In the genomic region with DNA sequence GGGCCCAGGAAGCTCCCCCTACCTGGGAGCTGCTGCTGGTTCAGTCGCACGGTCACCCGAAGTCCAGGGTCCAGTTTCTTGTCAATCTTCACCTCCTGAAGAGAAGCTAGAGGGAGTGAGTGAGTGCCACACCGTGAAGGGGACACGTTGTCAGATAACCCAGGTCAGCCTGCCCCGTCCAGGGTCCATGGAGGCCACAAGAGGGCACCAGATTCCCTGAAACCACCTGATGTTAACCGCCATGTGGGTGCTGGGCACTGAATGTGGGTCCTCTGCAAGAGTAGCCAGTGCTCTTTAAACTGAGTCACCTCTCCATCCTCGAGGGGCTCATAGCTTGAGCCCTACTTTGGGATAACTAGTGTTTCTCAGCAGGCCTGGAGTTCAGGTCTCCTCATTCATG, we compare ENCODE assay signal across 11 mouse cellular contexts. TPM values are rescaled to one million over a fixed set of nuclear protein-coding genes. Genes with fewer than 3 reads are reported as not detected.
A peak's percentile ranks its signal among the peaks of the same experiment; 100 is the strongest.
DNase-seq lines count a peak whose midpoint lies in the region; ATAC-seq and TF ChIP-seq lines count a peak whose summit lies in the region.
"Had no signal": no experiment of that assay in that cellular context is flagged by ENCODE, and none has a peak within 500 bp of the region (broad histone marks: within the 10 kb centered on the region; RNA-seq: fewer than 3 reads in every experiment).

No protein-coding gene starts in this region.

- peak; percentile 20 for TF ChIP-seq CTCF in left cerebral cortex, adult 2 months (IDR thresholded peaks at IDR 0.05)
- peak in 1 of 2 experiments; percentile 32; a peak in 2 of 4 replicates for TF ChIP-seq CTCF in CH12.LX (conservative IDR thresholded peaks at IDR 0.05 in 1 of 2, IDR thresholded peaks at IDR 0.05 in 1 of 2; ENCODE audit: low read depth in 2 of 2, low read length in 2 of 2)
- peak; percentile 52 for TF ChIP-seq CTCF in liver, postnatal 0 days (IDR thresholded peaks at IDR 0.05; ENCODE audit: low read depth)

- TF ChIP-seq POLR2A in CH12.LX (IDR thresholded peaks at IDR 0.05; ENCODE audit: low read depth, low read length), result no peak

- TF ChIP-seq RAD21 in CH12.LX (IDR thresholded peaks at IDR 0.05; ENCODE audit: low read depth, low read length), result peak; percentile 10

- H3K27me3 ChIP-seq in forebrain, embryonic 10.5 days (ENCODE audit: poor library complexity, severe bottlenecking), result peaks cover 11% of the 10 kb centered on the region
- no peaks in the 10 kb centered on the region for H3K27me3 ChIP-seq in forebrain, embryonic 16.5 days (replicated peaks; ENCODE audit: control insufficient read depth, insufficient read depth, low read length)
- H3K27me3 ChIP-seq in CH12.LX (replicated peaks), result no peaks in the 10 kb centered on the region
- H3K27me3 ChIP-seq in liver, postnatal 0 days (ENCODE audit: insufficient read depth, low read length), result no peaks in the 10 kb centered on the region
- no peaks in the 10 kb centered on the region for H3K27me3 ChIP-seq in hindbrain, embryonic 16.5 days (replicated peaks; ENCODE audit: control insufficient read depth, insufficient read depth, low read length)

- H3K9ac ChIP-seq in forebrain, embryonic 16.5 days (replicated peaks; ENCODE audit: low read depth, low read length), result no peak overlapping the region
- H3K9ac ChIP-seq in CH12.LX (ENCODE audit: insufficient read depth, low read depth), result no peak overlapping the region
- H3K9ac ChIP-seq in liver, postnatal 0 days (replicated peaks), result no peak overlapping the region
- H3K9ac ChIP-seq in hindbrain, embryonic 16.5 days (ENCODE audit: low read depth, low read length), result no peak overlapping the region

- no peaks in the 10 kb centered on the region for H3K79me2 ChIP-seq in CH12.LX (replicated peaks; ENCODE audit: control insufficient read depth, extremely low read depth, insufficient read depth, poor library complexity, severe bottlenecking)

- ATAC-seq in forebrain, embryonic 16.5 days, result no peak
- no peak for ATAC-seq in liver, postnatal 0 days
- no peak for ATAC-seq in hindbrain, embryonic 16.5 days

- 88% methylated on average over 8 of the region's 8 CpGs for WGBS in forebrain, embryonic 10.5 days
- WGBS in forebrain, embryonic 16.5 days, result 92% methylated on average over 8 of the region's 8 CpGs
- WGBS in liver, postnatal 0 days (ENCODE audit: insufficient replicate concordance), result 83% methylated on average over 8 of the region's 8 CpGs
- WGBS in hindbrain, embryonic 16.5 days, result 91% methylated on average over 8 of the region's 8 CpGs

- H3K4me3 ChIP-seq in forebrain, embryonic 10.5 days, result 0 out of 2 replicates have a peak overlapping the region, but pooled peaks have one; percentile 5
- no peak overlapping the region for H3K4me3 ChIP-seq in forebrain, embryonic 16.5 days (replicated peaks; ENCODE audit: low read length)
- no peak overlapping the region for H3K4me3 ChIP-seq in left cerebral cortex, adult 2 months
- H3K4me3 ChIP-seq in CH12.LX (replicated peaks in 1 of 3; ENCODE audit: low read depth in 2 of 3, low read length in 2 of 3, poor library complexity in 1 of 3), result no peak overlapping the region
- H3K4me3 ChIP-seq in liver, postnatal 0 days (ENCODE audit: low read depth, low read length), result no peak overlapping the region
- H3K4me3 ChIP-seq in hindbrain, embryonic 16.5 days (ENCODE audit: low read length), result no peak overlapping the region
- H3K4me3 ChIP-seq: hindbrain, embryonic 10.5 days had no signal

- TF ChIP-seq EP300 in CH12.LX (IDR thresholded peaks at IDR 0.05; ENCODE audit: low read length), result no peak
- no peak for TF ChIP-seq EP300 in liver, postnatal 0 days (IDR thresholded peaks at IDR 0.05; ENCODE audit: low read depth)

- intact Hi-C loops in left cerebral cortex, adult 2 months (cut with DNase I), result loop anchor here (2.0 kb wide), 1 partner anchor 95 kb away; no protein-coding TSS in a partner anchor

- H3K4me2 ChIP-seq in forebrain, embryonic 16.5 days (ENCODE audit: low read length), result no peak overlapping the region
- H3K4me2 ChIP-seq in CH12.LX (ENCODE audit: insufficient read depth, low read depth, poor library complexity, severe bottlenecking), result no peak overlapping the region
- no peak overlapping the region for H3K4me2 ChIP-seq in liver, postnatal 0 days (ENCODE audit: low read depth, low read length)
- H3K4me2 ChIP-seq in hindbrain, embryonic 16.5 days (ENCODE audit: low read length), result no peak overlapping the region
- H3K4me2 ChIP-seq: heart, embryonic 11.5 days had no signal

- peaks cover 55% of the 10 kb centered on the region for H3K36me3 ChIP-seq in forebrain, embryonic 10.5 days (replicated peaks)
- H3K36me3 ChIP-seq in forebrain, embryonic 16.5 days (ENCODE audit: control insufficient read depth, insufficient read depth), result peaks cover 15% of the 10 kb centered on the region
- peaks cover 53 to 65% of the 10 kb centered on the region in 2 experiments for H3K36me3 ChIP-seq in CH12.LX (replicated peaks in 1 of 2; ENCODE audit: control insufficient read depth in 1 of 2, insufficient read depth in 1 of 2, low read length in 1 of 2)
- H3K36me3 ChIP-seq in liver, postnatal 0 days (replicated peaks; ENCODE audit: insufficient read depth, low read length), result peaks cover 30% of the 10 kb centered on the region
- H3K36me3 ChIP-seq in hindbrain, embryonic 16.5 days (ENCODE audit: control insufficient read depth, insufficient read depth, low read length), result peaks cover 17% of the 10 kb centered on the region

- H3K27ac ChIP-seq in forebrain, embryonic 10.5 days, result no peak overlapping the region
- no peak overlapping the region for H3K27ac ChIP-seq in forebrain, embryonic 16.5 days (ENCODE audit: low read length)
- no peak overlapping the region for H3K27ac ChIP-seq in left cerebral cortex, adult 2 months
- H3K27ac ChIP-seq in CH12.LX (ENCODE audit: insufficient read depth, low read depth), result no peak overlapping the region
- H3K27ac ChIP-seq in liver, postnatal 0 days (ENCODE audit: low read depth), result no peak overlapping the region
- no peak overlapping the region for H3K27ac ChIP-seq in hindbrain, embryonic 16.5 days (ENCODE audit: low read depth, low read length)
- H3K27ac ChIP-seq: hindbrain, embryonic 10.5 days had no signal

- in situ Hi-C loops in CH12.LX (cut with MboI; ENCODE audit: low pct_ligation_motif_present, low pct_unique_long_range_greater_than_20kb, low sequenced_read_pairs), result no loop called here

- dilution Hi-C loops in CH12.LX (cut with MboI; ENCODE audit: extremely low pct_ligation_motif_present, extremely low pct_unique_long_range_greater_than_20kb, low sequenced_read_pairs), result no loop called here

- H3K9me3 ChIP-seq in forebrain, embryonic 10.5 days, result peaks cover 8% of the 10 kb centered on the region; the same call in 1 of the 2 replicates
- no peaks in the 10 kb centered on the region for H3K9me3 ChIP-seq in forebrain, embryonic 16.5 days (ENCODE audit: control insufficient read depth, low read length)
- H3K9me3 ChIP-seq in CH12.LX (replicated peaks; ENCODE audit: low read length), result peaks cover 32% of the 10 kb centered on the region
- H3K9me3 ChIP-seq in liver, postnatal 0 days (ENCODE audit: low read length), result no peaks in the 10 kb centered on the region
- H3K9me3 ChIP-seq in hindbrain, embryonic 16.5 days (ENCODE audit: control insufficient read depth, low read length), result no peaks in the 10 kb centered on the region
- H3K9me3 ChIP-seq: hindbrain, embryonic 10.5 days had no signal

- H3K4me1 ChIP-seq in forebrain, embryonic 10.5 days, result peaks cover 37% of the 10 kb centered on the region
- peaks cover 19% of the 10 kb centered on the region for H3K4me1 ChIP-seq in forebrain, embryonic 16.5 days (replicated peaks; ENCODE audit: control insufficient read depth, insufficient read depth, low read length)
- H3K4me1 ChIP-seq in CH12.LX (ENCODE audit: control insufficient read depth in 1 of 2, insufficient read depth in 2 of 2), result peaks cover 7 to 9% of the 10 kb centered on the region in 2 experiments
- peaks cover 31% of the 10 kb centered on the region for H3K4me1 ChIP-seq in liver, postnatal 0 days (ENCODE audit: insufficient read depth)
- H3K4me1 ChIP-seq in hindbrain, embryonic 16.5 days (ENCODE audit: control insufficient read depth, insufficient read depth, low read depth, low read length), result peaks cover 20% of the 10 kb centered on the region

- DNase-seq in forebrain, embryonic 10.5 days (ENCODE audit: extremely low spot score, low spot score), result no peak
- DNase-seq in left cerebral cortex, adult 2 months (ENCODE audit: extremely low spot score in 1 of 2, low spot score in 2 of 2), result no peak
- DNase-seq in left cerebral cortex, adult 18-20 months (ENCODE audit: low spot score in 2 of 2), result no peak
- DNase-seq in CH12.LX (ENCODE audit: extremely low read depth), result no peak
- DNase-seq in liver, postnatal 0 days, result no peak
- DNase-seq in left cerebral cortex, adult 9 months (ENCODE audit: low spot score in 2 of 2), result no peak
- DNase-seq: thymus, postnatal 36 days had no signal

RNA-seq across cellular contexts. Expression of a gene that starts 2.4 kb away (rescaled TPM):
- polyA plus RNA-seq in forebrain, embryonic 10.5 days (2016; fragmentation: Nextera tagmentation; extraction: Ambion mirVana), result 92.5 and 96.1 TPM in 2 replicates
- 63.8 and 65.9 TPM in 2 replicates for polyA plus RNA-seq in forebrain, embryonic 16.5 days (2015; fragmentation: Nextera tagmentation; extraction: Ambion mirVana)
- 10 to 100 TPM; 36.6 to 38.4 TPM for total RNA-seq in left cerebral cortex, adult 2 months (2021)
- 10 to 100 TPM; 32.5 to 33.9 TPM for total RNA-seq in left cerebral cortex, adult 18-20 months (2021)
- total RNA-seq in CH12.LX (2012; rRNA removed), result 49.2 and 56.7 TPM in 2 replicates
- total RNA-seq in CH12.LX (2014; rRNA removed), result 34.8 and 38.4 TPM in 2 replicates
- 62.3 and 63.7 TPM in 2 replicates for polyA plus RNA-seq in CH12.LX (2012; ENCODE audit: insufficient read length, low read depth)
- polyA plus RNA-seq in liver, postnatal 0 days (2015; fragmentation: Nextera tagmentation; extraction: Ambion mirVana), result 12.8 and 13.7 TPM in 2 replicates
- polyA plus RNA-seq in hindbrain, embryonic 16.5 days (2015; fragmentation: Nextera tagmentation; extraction: Ambion mirVana), result 71.2 and 72.4 TPM in 2 replicates

RNA-seq across cellular contexts. Expression of a gene that starts 4.6 kb away (rescaled TPM):
- 17.1 and 17.9 TPM in 2 replicates for polyA plus RNA-seq in forebrain, embryonic 10.5 days (2016; fragmentation: Nextera tagmentation; extraction: Ambion mirVana)
- polyA plus RNA-seq in forebrain, embryonic 16.5 days (2015; fragmentation: Nextera tagmentation; extraction: Ambion mirVana), result 10.7 and 13.3 TPM in 2 replicates
- total RNA-seq in left cerebral cortex, adult 2 months (2021), result 10 to 100 TPM; 20.9 to 21.4 TPM
- 10 to 100 TPM; 19.3 to 23.3 TPM for total RNA-seq in left cerebral cortex, adult 18-20 months (2021)
- 9.2 and 9.7 TPM in 2 replicates for total RNA-seq in CH12.LX (2012; rRNA removed)
- total RNA-seq in CH12.LX (2014; rRNA removed), result 0.23 TPM in 1 of 2 replicates, not detected in the other
- polyA plus RNA-seq in CH12.LX (2012; ENCODE audit: insufficient read length, low read depth), result not detected in 2 replicates
- polyA plus RNA-seq in liver, postnatal 0 days (2015; fragmentation: Nextera tagmentation; extraction: Ambion mirVana), result 51.2 and 56.3 TPM in 2 replicates
- 24.0 and 29.2 TPM in 2 replicates for polyA plus RNA-seq in hindbrain, embryonic 16.5 days (2015; fragmentation: Nextera tagmentation; extraction: Ambion mirVana)

RNA-seq across cellular contexts. Expression of a gene that starts 29.8 kb away (rescaled TPM):
- 7.0 and 8.6 TPM in 2 replicates for polyA plus RNA-seq in forebrain, embryonic 10.5 days (2016; fragmentation: Nextera tagmentation; extraction: Ambion mirVana)
- 15.4 and 16.3 TPM in 2 replicates for polyA plus RNA-seq in forebrain, embryonic 16.5 days (2015; fragmentation: Nextera tagmentation; extraction: Ambion mirVana)
- 10 to 100 TPM; 14.3 to 15.2 TPM for total RNA-seq in left cerebral cortex, adult 2 months (2021)
- total RNA-seq in left cerebral cortex, adult 18-20 months (2021), result 10 to 100 TPM; 13.9 to 14.1 TPM
- 5.3 and 7.0 TPM in 2 replicates for total RNA-seq in CH12.LX (2012; rRNA removed)
- total RNA-seq in CH12.LX (2014; rRNA removed), result 5.0 and 5.5 TPM in 2 replicates
- polyA plus RNA-seq in CH12.LX (2012; ENCODE audit: insufficient read length, low read depth), result 5.2 and 5.4 TPM in 2 replicates
- polyA plus RNA-seq in liver, postnatal 0 days (2015; fragmentation: Nextera tagmentation; extraction: Ambion mirVana), result 32.2 and 32.3 TPM in 2 replicates
- polyA plus RNA-seq in hindbrain, embryonic 16.5 days (2015; fragmentation: Nextera tagmentation; extraction: Ambion mirVana), result 14.8 and 15.2 TPM in 2 replicates

RNA-seq across cellular contexts. Expression of a gene that starts 42.4 kb away (rescaled TPM):
- polyA plus RNA-seq in forebrain, embryonic 10.5 days (2016; fragmentation: Nextera tagmentation; extraction: Ambion mirVana), result 7.8 and 8.6 TPM in 2 replicates
- 10.5 and 12.7 TPM in 2 replicates for polyA plus RNA-seq in forebrain, embryonic 16.5 days (2015; fragmentation: Nextera tagmentation; extraction: Ambion mirVana)
- total RNA-seq in left cerebral cortex, adult 2 months (2021), result 10 to 100 TPM; 49.6 to 53.3 TPM
- total RNA-seq in left cerebral cortex, adult 18-20 months (2021), result 10 to 100 TPM; 43.7 to 50.5 TPM
- total RNA-seq in CH12.LX (2012; rRNA removed), result 32.1 and 35.1 TPM in 2 replicates
- total RNA-seq in CH12.LX (2014; rRNA removed), result 21.4 and 25.9 TPM in 2 replicates
- polyA plus RNA-seq in CH12.LX (2012; ENCODE audit: insufficient read length, low read depth), result 36.1 and 36.8 TPM in 2 replicates
- polyA plus RNA-seq in liver, postnatal 0 days (2015; fragmentation: Nextera tagmentation; extraction: Ambion mirVana), result 1.8 and 2.0 TPM in 2 replicates
- polyA plus RNA-seq in hindbrain, embryonic 16.5 days (2015; fragmentation: Nextera tagmentation; extraction: Ambion mirVana), result 8.8 and 10.0 TPM in 2 replicates

RNA-seq across cellular contexts. Expression of a gene that starts 51.5 kb away (rescaled TPM):
- polyA plus RNA-seq in forebrain, embryonic 10.5 days (2016; fragmentation: Nextera tagmentation; extraction: Ambion mirVana), result 6.3 and 6.6 TPM in 2 replicates
- polyA plus RNA-seq in forebrain, embryonic 16.5 days (2015; fragmentation: Nextera tagmentation; extraction: Ambion mirVana), result 10.9 and 16.5 TPM in 2 replicates
- total RNA-seq in left cerebral cortex, adult 2 months (2021), result 100 to 1,000 TPM; 163 to 171 TPM
- total RNA-seq in left cerebral cortex, adult 18-20 months (2021), result 100 to 1,000 TPM; 146 to 156 TPM
- total RNA-seq in CH12.LX (2012; rRNA removed) (9.5 and 13.4 TPM in 2 replicates), CH12.LX (2014; rRNA removed) (4.8 and 5.5 TPM in 2 replicates)
- polyA plus RNA-seq in CH12.LX (2012; ENCODE audit: insufficient read length, low read depth), result 13.3 and 15.0 TPM in 2 replicates
- 1.6 and 1.8 TPM in 2 replicates for polyA plus RNA-seq in liver, postnatal 0 days (2015; fragmentation: Nextera tagmentation; extraction: Ambion mirVana)
- 10.4 and 11.3 TPM in 2 replicates for polyA plus RNA-seq in hindbrain, embryonic 16.5 days (2015; fragmentation: Nextera tagmentation; extraction: Ambion mirVana)

Comparison
In these comparisons a context has a peak if more than half of its experiments do, and no peak if none do; other contexts are left out.
1. RNA of a gene that starts 4.6 kb away (polyA plus RNA-seq): 51.2 to 56.3 TPM in liver, postnatal 0 days, 24.0 to 29.2 TPM in hindbrain, embryonic 16.5 days, 17.1 to 17.9 TPM in forebrain, embryonic 10.5 days and 10.7 to 13.3 TPM in forebrain, embryonic 16.5 days; not detected in CH12.LX; every median in the first group is over 10 times any median in the second.